21 mouse cellular contexts compared by ENCODE assay signal in genomic region chr15:21180191-21180590, GRCm38 (mm10).
DNase-seq lines count a peak whose midpoint lies in the region; ATAC-seq and TF ChIP-seq lines count a peak whose summit lies in the region.
"Had no signal": no experiment of that assay in that cellular context is flagged by ENCODE, and none has a peak within 500 bp of the region (broad histone marks: within the 10 kb centered on the region; RNA-seq: fewer than 3 reads in every experiment).

No protein-coding gene starts in this region.

- H3K4me2 ChIP-seq in lung, embryonic 14.5 days, result no peak overlapping the region
- no peak overlapping the region for H3K4me2 ChIP-seq in forebrain, embryonic 16.5 days (ENCODE audit: low read length)
- H3K4me2 ChIP-seq: hindbrain, embryonic 15.5 days; intestine, embryonic 15.5 days; limb, embryonic 12.5 days; liver, embryonic 11.5 days; midbrain, embryonic 13.5 days; stomach, embryonic 15.5 days had no signal

- no peak for ATAC-seq in lung, embryonic 14.5 days (ENCODE audit: insufficient read depth)
- peak; percentile 93 for ATAC-seq in forebrain, embryonic 16.5 days
- ATAC-seq: intestine, embryonic 15.5 days; liver, postnatal 0 days; midbrain, embryonic 13.5 days had no signal

- TF ChIP-seq CTCF in lung, embryonic 14.5 days (IDR thresholded peaks at IDR 0.05; ENCODE audit: low read depth), result no peak
- TF ChIP-seq CTCF in layer of hippocampus, adult 2 months (conservative IDR thresholded peaks at IDR 0.05), result no peak

- H3K36me3 ChIP-seq in lung, embryonic 14.5 days (ENCODE audit: insufficient read depth), result no peaks in the 10 kb centered on the region
- H3K36me3 ChIP-seq in forebrain, embryonic 16.5 days (ENCODE audit: control insufficient read depth, insufficient read depth), result no peaks in the 10 kb centered on the region
- H3K36me3 ChIP-seq: embryonic facial prominence, embryonic 10.5 days; heart, embryonic 10.5 days; hindbrain, embryonic 15.5 days; intestine, embryonic 15.5 days; limb, embryonic 12.5 days; midbrain, embryonic 13.5 days; stomach, embryonic 15.5 days had no signal

- no peak overlapping the region for H3K9ac ChIP-seq in lung, embryonic 14.5 days
- H3K9ac ChIP-seq in forebrain, embryonic 16.5 days (replicated peaks; ENCODE audit: low read depth, low read length), result no peak overlapping the region
- H3K9ac ChIP-seq: hindbrain, embryonic 15.5 days; intestine, embryonic 15.5 days; limb, embryonic 12.5 days; liver, postnatal 0 days; midbrain, embryonic 13.5 days; stomach, embryonic 15.5 days had no signal

- no peak overlapping the region for H3K4me3 ChIP-seq in lung, embryonic 14.5 days (ENCODE audit: low read depth, low read length)
- H3K4me3 ChIP-seq in forebrain, embryonic 16.5 days (replicated peaks; ENCODE audit: low read length), result no peak overlapping the region
- H3K4me3 ChIP-seq in layer of hippocampus, adult 2 months, result peak overlapping the region; percentile 10; the same call in 1 of the 2 replicates
- H3K4me3 ChIP-seq: embryonic facial prominence, embryonic 10.5 days; heart, embryonic 10.5 days; hindbrain, embryonic 15.5 days; intestine, embryonic 15.5 days; limb, embryonic 12.5 days; midbrain, embryonic 13.5 days; stomach, embryonic 15.5 days had no signal

- H3K27me3 ChIP-seq in lung, embryonic 14.5 days (ENCODE audit: insufficient read depth, low read length), result no peaks in the 10 kb centered on the region
- H3K27me3 ChIP-seq in forebrain, embryonic 16.5 days (replicated peaks; ENCODE audit: control insufficient read depth, insufficient read depth, low read length), result no peaks in the 10 kb centered on the region
- H3K27me3 ChIP-seq: hindbrain, embryonic 15.5 days; intestine, embryonic 15.5 days; limb, embryonic 12.5 days; midbrain, embryonic 13.5 days; stomach, embryonic 15.5 days had no signal

- no peak overlapping the region for H3K27ac ChIP-seq in lung, embryonic 14.5 days (ENCODE audit: low read depth)
- peak overlapping the region; percentile 53 for H3K27ac ChIP-seq in forebrain, embryonic 16.5 days (ENCODE audit: low read length)
- peak overlapping the region; percentile 91 for H3K27ac ChIP-seq in layer of hippocampus, adult 2 months
- H3K27ac ChIP-seq: embryonic facial prominence, embryonic 10.5 days; heart, embryonic 10.5 days; hindbrain, embryonic 15.5 days; intestine, embryonic 15.5 days; limb, embryonic 12.5 days; midbrain, embryonic 13.5 days; stomach, embryonic 15.5 days had no signal

- no peaks in the 10 kb centered on the region for H3K4me1 ChIP-seq in lung, embryonic 14.5 days (ENCODE audit: insufficient read depth)
- H3K4me1 ChIP-seq in forebrain, embryonic 16.5 days (replicated peaks; ENCODE audit: control insufficient read depth, insufficient read depth, low read length), result no peaks in the 10 kb centered on the region; the same call in 1 of the 2 replicates
- H3K4me1 ChIP-seq: embryonic facial prominence, embryonic 10.5 days; heart, embryonic 10.5 days; hindbrain, embryonic 15.5 days; intestine, embryonic 15.5 days; limb, embryonic 12.5 days; midbrain, embryonic 13.5 days; stomach, embryonic 15.5 days had no signal

- DNase-seq in lung, embryonic 14.5 days, result peak; percentile 8
- DNase-seq in lung, postnatal 4 days, result no peak
- peak; percentile 20 to 39 for DNase-seq in layer of hippocampus, adult 2 months (ENCODE audit: low spot score in 2 of 2)
- DNase-seq in layer of hippocampus, postnatal 36 days, result peak; percentile 9 to 15
- DNase-seq in thymus, postnatal 14 days, result no peak
- no peak for DNase-seq in kidney, adult 8-10 months
- DNase-seq: cerebellum, adult 9-11 months; heart, postnatal 4 days; kidney, adult 9 months; kidney, postnatal 14 days; liver, postnatal 0 days; thymus, postnatal 36 days had no signal

- no peaks in the 10 kb centered on the region for H3K9me3 ChIP-seq in lung, embryonic 14.5 days (ENCODE audit: low read depth, low read length)
- H3K9me3 ChIP-seq in forebrain, embryonic 16.5 days (ENCODE audit: control insufficient read depth, low read length), result no peaks in the 10 kb centered on the region
- H3K9me3 ChIP-seq: embryonic facial prominence, embryonic 10.5 days; heart, embryonic 10.5 days; hindbrain, embryonic 15.5 days; intestine, embryonic 15.5 days; limb, embryonic 12.5 days; midbrain, embryonic 13.5 days; stomach, embryonic 15.5 days had no signal

- WGBS in lung, embryonic 14.5 days, result 48% methylated on average over 4 of the region's 4 CpGs
- 40% methylated on average over 4 of the region's 4 CpGs for WGBS in forebrain, embryonic 16.5 days

Comparison
In these comparisons a context has a peak if more than half of its experiments do, and no peak if none do; other contexts are left out.
1. DNase-seq: peak in lung, embryonic 14.5 days (single experiment), layer of hippocampus, adult 2 months (2 of 2) and layer of hippocampus, postnatal 36 days (2 of 2); none in lung, postnatal 4 days (0 of 2), thymus, postnatal 14 days (single experiment) and kidney, adult 8-10 months (0 of 2).